Comparison of ENCODE assay signal across 28 mouse cellular contexts in genomic region chr7:44437188-44437587, GRCm38 (mm10). TPM values are rescaled to one million over a fixed set of nuclear protein-coding genes. Genes with fewer than 3 reads are reported as not detected.
DNase-seq lines count a peak whose midpoint lies in the region; ATAC-seq and TF ChIP-seq lines count a peak whose summit lies in the region.
"Had no signal": no experiment of that assay in that cellular context is flagged by ENCODE, and none has a peak within 500 bp of the region (broad histone marks: within the 10 kb centered on the region; RNA-seq: fewer than 3 reads in every experiment).

No protein-coding gene starts in this region.

- H3K9ac ChIP-seq in forebrain, embryonic 14.5 days (ENCODE audit: low read length) = 0 out of 2 replicates have a peak overlapping the region, but pooled peaks have one; percentile 29
- H3K9ac ChIP-seq in forebrain, postnatal 0 days = no peak overlapping the region

- DNase-seq in cerebellum, adult 11-12 months = peak; percentile 54
- DNase-seq in cerebellum, postnatal 36 days = no peak
- peak; percentile 58 for DNase-seq in cerebellum, adult 9-11 months
- no peak for DNase-seq in cerebellum, adult 8-10 months
- DNase-seq in forebrain, embryonic 14.5 days (ENCODE audit: low spot score) = no peak
- no peak for DNase-seq in forebrain, postnatal 0 days
- DNase-seq: adrenal gland, postnatal 10 days; adrenal gland, postnatal 36 days; B cell, adult 2 months; gastrocnemius, adult 2 months; gastrocnemius, postnatal 14 days; heart, adult 11 months; kidney, adult 18-20 months; kidney, adult 9 months had no signal

- peaks cover 5% of the 10 kb centered on the region; the same call in 1 of the 2 replicates for H3K4me1 ChIP-seq in forebrain, embryonic 14.5 days (ENCODE audit: control insufficient read depth, insufficient read depth, low read length)
- 0 out of 2 replicates have a peak, but pooled peaks cover 6% of the 10 kb centered on the region for H3K4me1 ChIP-seq in forebrain, postnatal 0 days (ENCODE audit: insufficient read depth)

- 65% methylated on average over 1 of the region's 1 CpGs for WGBS in forebrain, embryonic 14.5 days
- WGBS in forebrain, postnatal 0 days = 91% methylated on average over 1 of the region's 1 CpGs

- no peak for ATAC-seq in forebrain, embryonic 14.5 days
- ATAC-seq in forebrain, postnatal 0 days = no peak
- ATAC-seq: forebrain, embryonic 16.5 days; hindbrain, postnatal 0 days; inflammation-experienced regulatory T-cells, adult 6 months; intestine, embryonic 16.5 days had no signal

- no peak overlapping the region for H3K27ac ChIP-seq in forebrain, embryonic 14.5 days (ENCODE audit: low read depth, low read length)
- no peak overlapping the region for H3K27ac ChIP-seq in forebrain, postnatal 0 days (ENCODE audit: low read depth, low read length)
- H3K27ac ChIP-seq: forebrain, embryonic 10.5 days; gastrocnemius, adult 2 months; hindbrain, embryonic 12.5 days; hindbrain, postnatal 0 days had no signal

- no peak for TF ChIP-seq CTCF in forebrain, postnatal 0 days (IDR thresholded peaks at IDR 0.05; ENCODE audit: low read depth)

- no peak overlapping the region for H3K4me2 ChIP-seq in forebrain, embryonic 14.5 days (ENCODE audit: low read length)
- no peak overlapping the region for H3K4me2 ChIP-seq in forebrain, postnatal 0 days (ENCODE audit: low read depth)
- H3K4me2 ChIP-seq: heart, embryonic 11.5 days; hindbrain, embryonic 12.5 days had no signal

- no peak overlapping the region for H3K4me3 ChIP-seq in forebrain, embryonic 14.5 days (ENCODE audit: low read depth, low read length)
- no peak overlapping the region for H3K4me3 ChIP-seq in forebrain, postnatal 0 days (ENCODE audit: low read depth, low read length)
- H3K4me3 ChIP-seq: forebrain, embryonic 10.5 days; gastrocnemius, adult 2 months; hindbrain, embryonic 12.5 days had no signal

- no peaks in the 10 kb centered on the region for H3K9me3 ChIP-seq in forebrain, embryonic 14.5 days (replicated peaks; ENCODE audit: control insufficient read depth, low read length)
- H3K9me3 ChIP-seq in forebrain, postnatal 0 days (ENCODE audit: low read length) = no peaks in the 10 kb centered on the region
- H3K9me3 ChIP-seq: forebrain, embryonic 10.5 days; G1E; hindbrain, embryonic 12.5 days had no signal

- H3K27me3 ChIP-seq in forebrain, embryonic 14.5 days (replicated peaks; ENCODE audit: control insufficient read depth, insufficient read depth, low read length) = no peaks in the 10 kb centered on the region
- no peaks in the 10 kb centered on the region for H3K27me3 ChIP-seq in forebrain, postnatal 0 days (ENCODE audit: insufficient read depth, low read length)

- peaks cover 9% of the 10 kb centered on the region; the same call in 1 of the 2 replicates for H3K36me3 ChIP-seq in forebrain, embryonic 14.5 days (ENCODE audit: control insufficient read depth, insufficient read depth, low read length)
- peaks cover 12% of the 10 kb centered on the region; the same call in 1 of the 2 replicates for H3K36me3 ChIP-seq in forebrain, postnatal 0 days (ENCODE audit: insufficient read depth)
- H3K36me3 ChIP-seq: G1E; hindbrain, embryonic 12.5 days had no signal

RNA-seq across cellular contexts. Expression of gene Lrrc4b, which starts 8.4 kb away (rescaled TPM):
- polyA plus RNA-seq in forebrain, embryonic 14.5 days (2014; fragmentation: Nextera tagmentation; extraction: Ambion mirVana) = 20.8 and 22.1 TPM in 2 replicates
- 347 and 391 TPM in 2 replicates for total RNA-seq in forebrain, postnatal 0 days (2014; rRNA removed)
- 19.5 and 22.2 TPM in 2 replicates for polyA plus RNA-seq in forebrain, postnatal 0 days (2015; fragmentation: Nextera tagmentation; extraction: Ambion mirVana)
- total RNA-seq: gastrocnemius, adult 2 months; hematopoietic stem cell, adult 5-6 weeks had no signal
- polyA plus RNA-seq: G1E; inflammation-experienced regulatory T-cells, adult 6 months had no signal

RNA-seq across cellular contexts. Expression of gene Aspdh, which starts 28.0 kb away (rescaled TPM):
- polyA plus RNA-seq in forebrain, embryonic 14.5 days (2014; fragmentation: Nextera tagmentation; extraction: Ambion mirVana) = 5.3 TPM in 2 replicates
- total RNA-seq in forebrain, postnatal 0 days (2014; rRNA removed) = 4.4 and 20.3 TPM in 2 replicates
- polyA plus RNA-seq in forebrain, postnatal 0 days (2015; fragmentation: Nextera tagmentation; extraction: Ambion mirVana) = 1.6 and 2.2 TPM in 2 replicates
- total RNA-seq: adrenal gland, adult 18-20 months; CH12.LX; G1E; gastrocnemius, adult 2 months; gastrocnemius, postnatal 14 days; gastrocnemius, postnatal 4 days; hematopoietic stem cell, adult 5-6 weeks had no signal
- polyA plus RNA-seq: embryonic facial prominence, embryonic 11.5 days; G1E; inflammation-experienced regulatory T-cells, adult 6 months; Patski had no signal

RNA-seq across cellular contexts. Expression of gene Josd2, which starts 30.6 kb away (rescaled TPM):
- polyA plus RNA-seq in forebrain, embryonic 14.5 days (2014; fragmentation: Nextera tagmentation; extraction: Ambion mirVana) = 49.3 and 50.5 TPM in 2 replicates
- 27.6 and 39.3 TPM in 2 replicates for total RNA-seq in forebrain, postnatal 0 days (2014; rRNA removed)
- 28.6 and 31.7 TPM in 2 replicates for polyA plus RNA-seq in forebrain, postnatal 0 days (2015; fragmentation: Nextera tagmentation; extraction: Ambion mirVana)

RNA-seq across cellular contexts. Expression of gene 1700008O03Rik, which starts 51.6 kb away (rescaled TPM):
- polyA plus RNA-seq in forebrain, embryonic 14.5 days (2014; fragmentation: Nextera tagmentation; extraction: Ambion mirVana) = 0.63 and 0.86 TPM in 2 replicates
- 1.3 and 7.3 TPM in 2 replicates for total RNA-seq in forebrain, postnatal 0 days (2014; rRNA removed)
- polyA plus RNA-seq in forebrain, postnatal 0 days (2015; fragmentation: Nextera tagmentation; extraction: Ambion mirVana) = 2.7 and 3.5 TPM in 2 replicates
- total RNA-seq: gastrocnemius, adult 2 months; gastrocnemius, postnatal 14 days; gastrocnemius, postnatal 4 days had no signal
- polyA plus RNA-seq: inflammation-experienced regulatory T-cells, adult 6 months had no signal

RNA-seq across cellular contexts. Expression of gene Syt3, which starts 53.3 kb away (rescaled TPM):
- 19.0 and 25.3 TPM in 2 replicates for polyA plus RNA-seq in forebrain, embryonic 14.5 days (2014; fragmentation: Nextera tagmentation; extraction: Ambion mirVana)
- total RNA-seq in forebrain, postnatal 0 days (2014; rRNA removed) = 48.2 and 77.2 TPM in 2 replicates
- polyA plus RNA-seq in forebrain, postnatal 0 days (2015; fragmentation: Nextera tagmentation; extraction: Ambion mirVana) = 43.9 and 55.0 TPM in 2 replicates
- total RNA-seq: G1E had no signal
- polyA plus RNA-seq: inflammation-experienced regulatory T-cells, adult 6 months had no signal

Comparison
In these comparisons a context has a peak if more than half of its experiments do, and no peak if none do; other contexts are left out.
1. DNase-seq: peak in cerebellum, adult 11-12 months (single experiment) and cerebellum, adult 9-11 months (single experiment); none in cerebellum, postnatal 36 days (0 of 2), cerebellum, adult 8-10 months (single experiment), forebrain, embryonic 14.5 days (single experiment) and forebrain, postnatal 0 days (single experiment).